ENCODE assay signal across 16 mouse cellular contexts in genomic region chr2:118353916-118354403, GRCm38 (mm10). TPM values are rescaled to one million over a fixed set of nuclear protein-coding genes. Genes with fewer than 3 reads are reported as not detected.
DNase-seq lines count a peak whose midpoint lies in the region; ATAC-seq and TF ChIP-seq lines count a peak whose summit lies in the region.
"Had no signal": no experiment of that assay in that cellular context is flagged by ENCODE, and none has a peak within 500 bp of the region (broad histone marks: within the 10 kb centered on the region; RNA-seq: fewer than 3 reads in every experiment).

No protein-coding gene starts in this region.

- H3K9ac ChIP-seq in heart, embryonic 12.5 days, result no peak overlapping the region
- H3K9ac ChIP-seq in lung, postnatal 0 days (replicated peaks; ENCODE audit: low read depth), result no peak overlapping the region
- H3K9ac ChIP-seq: limb, embryonic 13.5 days; liver, postnatal 0 days had no signal

- DNase-seq in heart, postnatal 4 days, result peak; percentile 9
- DNase-seq in ovary, adult 18-20 months (ENCODE audit: low spot score), result peak; percentile 8
- no peak for DNase-seq in ovary, postnatal 36 days (ENCODE audit: low spot score)
- DNase-seq in kidney, postnatal 14 days, result peak; percentile 40
- no peak for DNase-seq in lung, postnatal 0 days (ENCODE audit: low spot score)
- DNase-seq: cerebellum, adult 9-10 months; gastrocnemius, postnatal 25 days; liver, postnatal 0 days; right cerebral cortex, adult 18-20 months; thymus, adult 18-20 months had no signal

- WGBS in heart, embryonic 12.5 days, result 82% methylated on average over 4 of the region's 4 CpGs
- 71% methylated on average over 4 of the region's 4 CpGs for WGBS in lung, postnatal 0 days

- no peak overlapping the region for H3K4me3 ChIP-seq in heart, embryonic 12.5 days
- H3K4me3 ChIP-seq in lung, postnatal 0 days (ENCODE audit: low read depth, low read length), result no peak overlapping the region
- H3K4me3 ChIP-seq: limb, embryonic 13.5 days had no signal

- H3K4me2 ChIP-seq in heart, embryonic 12.5 days, result no peak overlapping the region
- no peak overlapping the region for H3K4me2 ChIP-seq in lung, postnatal 0 days (replicated peaks; ENCODE audit: low read depth, low read length)
- H3K4me2 ChIP-seq: limb, embryonic 13.5 days had no signal

- no peaks in the 10 kb centered on the region for H3K36me3 ChIP-seq in heart, embryonic 12.5 days
- H3K36me3 ChIP-seq in lung, postnatal 0 days (ENCODE audit: insufficient read depth, low read length), result no peaks in the 10 kb centered on the region
- H3K36me3 ChIP-seq: limb, embryonic 13.5 days had no signal

- TF ChIP-seq EP300 in lung, postnatal 0 days (IDR thresholded peaks at IDR 0.05), result no peak

- H3K27me3 ChIP-seq in heart, embryonic 12.5 days (replicated peaks), result no peaks in the 10 kb centered on the region
- no peaks in the 10 kb centered on the region for H3K27me3 ChIP-seq in lung, postnatal 0 days (replicated peaks; ENCODE audit: insufficient read depth, low read length)
- H3K27me3 ChIP-seq: limb, embryonic 13.5 days had no signal

- H3K4me1 ChIP-seq in heart, embryonic 12.5 days (replicated peaks), result no peaks in the 10 kb centered on the region
- no peaks in the 10 kb centered on the region for H3K4me1 ChIP-seq in lung, postnatal 0 days (ENCODE audit: insufficient read depth, low read depth, low read length)
- H3K4me1 ChIP-seq: limb, embryonic 13.5 days had no signal

- H3K9me3 ChIP-seq in heart, embryonic 12.5 days (replicated peaks), result no peaks in the 10 kb centered on the region
- H3K9me3 ChIP-seq in lung, postnatal 0 days (ENCODE audit: low read length), result no peaks in the 10 kb centered on the region
- H3K9me3 ChIP-seq: limb, embryonic 13.5 days had no signal

- no peak overlapping the region for H3K27ac ChIP-seq in heart, embryonic 12.5 days (ENCODE audit: poor library complexity, severe bottlenecking)
- H3K27ac ChIP-seq in lung, postnatal 0 days (ENCODE audit: low read length), result no peak overlapping the region
- H3K27ac ChIP-seq: limb, embryonic 13.5 days had no signal

- no peak for ATAC-seq in heart, embryonic 12.5 days (ENCODE audit: insufficient number of reproducible peaks, low FRiP score)
- no peak for ATAC-seq in erythroblast, adult 5-6 weeks (replicated peaks; ENCODE audit: low FRiP score, poor library complexity, severe bottlenecking)
- no peak for ATAC-seq in lung, postnatal 0 days
- ATAC-seq: forebrain, embryonic 16.5 days; liver, postnatal 0 days had no signal

- no peak for TF ChIP-seq CTCF in lung, postnatal 0 days (IDR thresholded peaks at IDR 0.05)

RNA-seq across cellular contexts. Expression of gene Gpr176, which starts 19.3 kb away (rescaled TPM):
- 1 to 10 TPM in 1 of 2 experiments, under 1 TPM in 1; 0.76 to 1.1 TPM for total RNA-seq in heart, postnatal 4 days (2021)
- polyA plus RNA-seq in heart, embryonic 12.5 days (2016; fragmentation: Nextera tagmentation; extraction: Ambion mirVana), result 0.06 and 0.08 TPM in 2 replicates
- total RNA-seq in erythroblast, adult 5-6 weeks (2015; ENCODE audit: low replicate concordance), result not detected in 2 replicates
- not detected in 2 replicates for total RNA-seq in erythroblast, adult 5-6 weeks (2017; ENCODE audit: low replicate concordance)
- polyA plus RNA-seq in lung, postnatal 0 days (2015; fragmentation: Nextera tagmentation; extraction: Ambion mirVana), result 0.18 and 0.26 TPM in 2 replicates
- total RNA-seq: megakaryocyte-erythroid progenitor cell, adult 5-6 weeks; MEL had no signal

RNA-seq across cellular contexts. Expression of gene Eif2ak4, which starts 34.5 kb away (rescaled TPM):
- 10 to 100 TPM; 14.1 to 14.3 TPM for total RNA-seq in heart, postnatal 4 days (2021)
- polyA plus RNA-seq in heart, embryonic 12.5 days (2016; fragmentation: Nextera tagmentation; extraction: Ambion mirVana), result 9.5 and 9.8 TPM in 2 replicates
- total RNA-seq in erythroblast, adult 5-6 weeks (2015; ENCODE audit: low replicate concordance), result 3.1 and 7.3 TPM in 2 replicates
- 2.6 and 3.1 TPM in 2 replicates for total RNA-seq in erythroblast, adult 5-6 weeks (2017; ENCODE audit: low replicate concordance)
- 5.2 and 6.2 TPM in 2 replicates for polyA plus RNA-seq in lung, postnatal 0 days (2015; fragmentation: Nextera tagmentation; extraction: Ambion mirVana)

Comparison
In these comparisons a context has a peak if more than half of its experiments do, and no peak if none do; other contexts are left out.
1. DNase-seq: peak in heart, postnatal 4 days (single experiment), ovary, adult 18-20 months (single experiment) and kidney, postnatal 14 days (single experiment); none in ovary, postnatal 36 days (single experiment) and lung, postnatal 0 days (single experiment).